Mouse (Mus musculus) E14TG2a.4 (cell line): Measurements from ENCODE around the gene Th.

Experiments used
- H3K27me3 ChIP-seq: 2 replicates; pipeline ENCODE4 v1.6.1; 2014; ENCODE audit warnings: low read length, control low read depth; ENCODE audit not compliant: insufficient read depth
- H3K36me3 ChIP-seq: 2 replicates; pipeline ENCODE4 v1.6.1; 2014; ENCODE audit warnings: low read length, control low read depth; ENCODE audit not compliant: insufficient read depth
- H3K4me1 ChIP-seq: replicated peaks from 2 replicates; pipeline ENCODE4 v1.6.1; 2014; ENCODE audit warnings: low read depth, low read length, control low read depth
- H3K4me3 ChIP-seq: replicated peaks from 2 replicates; pipeline ENCODE4 v1.5.1; 2014; ENCODE audit warnings: mild to moderate bottlenecking, low read length
- H3K9me3 ChIP-seq: 2 replicates; pipeline ENCODE4 v1.6.1; 2014; ENCODE audit warnings: low read length, control low read depth
- CTCF ChIP-seq: conservative IDR thresholded peaks from 2 replicates; pipeline ENCODE4 v1.5.1; 2014; ENCODE audit warnings: low read length
- NANOG ChIP-seq: IDR thresholded peaks from 2 replicates; pipeline ENCODE4 v1.6.1; 2014; ENCODE audit warnings: borderline replicate concordance, low read length, mixed read lengths
- POU5F1 ChIP-seq: IDR thresholded peaks from 2 replicates; pipeline ENCODE4 v1.6.1; 2014; ENCODE audit warnings: low read length, borderline replicate concordance

The Th gene

GRCm38 (mm10) chr7:142931028-142931427 lies at the start of gene Th:
Gene Th (minus strand): TSS chr7:142931128.
- H3K4me1 ChIP-seq: peaks cover 10% of the 10 kb centered on the region; the same call in 1 of the 2 replicates
- peaks cover 14% of the 10 kb centered on the region; the same call in 1 of the 2 replicates for H3K9me3 ChIP-seq
- H3K36me3 ChIP-seq: no peaks in the 10 kb centered on the region
- peaks cover 88% of the 10 kb centered on the region for H3K27me3 ChIP-seq
- no peak for TF ChIP-seq NANOG
- TF ChIP-seq POU5F1: no peak
- TF ChIP-seq CTCF: no peak
- H3K4me3 ChIP-seq: no peak within 1 kb of the TSS

DNA sequence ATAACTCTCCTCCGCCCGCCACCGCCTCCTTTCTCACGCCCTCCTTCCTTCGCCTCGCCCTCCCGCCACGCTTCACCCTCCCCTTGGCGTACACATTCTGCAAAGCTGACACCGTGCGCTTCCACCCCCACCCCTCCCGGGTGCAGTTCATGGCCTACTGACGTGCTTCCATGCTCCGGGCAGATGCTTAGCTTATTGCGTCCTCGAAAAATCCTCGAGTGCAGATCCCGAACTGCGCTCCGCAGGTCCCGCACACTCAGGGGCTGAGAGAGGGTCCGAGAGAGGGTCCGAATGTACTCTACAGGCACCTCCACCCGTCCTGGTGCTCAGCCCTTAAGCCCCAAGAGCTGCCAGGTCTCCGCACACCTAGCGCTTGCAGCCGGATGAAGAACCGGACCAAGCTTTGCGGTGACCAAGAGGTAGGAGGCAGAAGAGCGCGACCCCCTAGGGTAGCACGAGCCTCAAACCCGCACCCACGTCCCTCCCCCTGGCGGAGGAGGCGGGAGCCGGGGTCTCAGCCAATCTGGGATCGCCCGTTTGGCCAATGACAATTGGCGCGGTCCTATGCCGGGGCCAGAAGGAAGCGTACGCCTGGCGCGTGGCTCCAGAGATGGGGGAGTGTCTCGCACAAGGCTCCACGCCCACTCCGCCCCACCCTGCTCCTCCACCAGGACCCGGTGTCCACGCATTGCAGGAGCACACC lies 38.0 kb upstream of the Th start, which contains the start of gene Ascl2:
Ascl2 (minus strand) TSS at position 456 of the 703 bp plus-strand sequence.
- no peak for TF ChIP-seq NANOG
- peaks cover 7% of the 10 kb centered on the region; the same call in 1 of the 2 replicates for H3K36me3 ChIP-seq
- peaks cover 89% of the 10 kb centered on the region for H3K27me3 ChIP-seq
- H3K4me1 ChIP-seq: peaks cover 29% of the 10 kb centered on the region
- peaks cover 12% of the 10 kb centered on the region for H3K9me3 ChIP-seq
- peak within 1 kb of the TSS; percentile 79 for H3K4me3 ChIP-seq

DNA sequence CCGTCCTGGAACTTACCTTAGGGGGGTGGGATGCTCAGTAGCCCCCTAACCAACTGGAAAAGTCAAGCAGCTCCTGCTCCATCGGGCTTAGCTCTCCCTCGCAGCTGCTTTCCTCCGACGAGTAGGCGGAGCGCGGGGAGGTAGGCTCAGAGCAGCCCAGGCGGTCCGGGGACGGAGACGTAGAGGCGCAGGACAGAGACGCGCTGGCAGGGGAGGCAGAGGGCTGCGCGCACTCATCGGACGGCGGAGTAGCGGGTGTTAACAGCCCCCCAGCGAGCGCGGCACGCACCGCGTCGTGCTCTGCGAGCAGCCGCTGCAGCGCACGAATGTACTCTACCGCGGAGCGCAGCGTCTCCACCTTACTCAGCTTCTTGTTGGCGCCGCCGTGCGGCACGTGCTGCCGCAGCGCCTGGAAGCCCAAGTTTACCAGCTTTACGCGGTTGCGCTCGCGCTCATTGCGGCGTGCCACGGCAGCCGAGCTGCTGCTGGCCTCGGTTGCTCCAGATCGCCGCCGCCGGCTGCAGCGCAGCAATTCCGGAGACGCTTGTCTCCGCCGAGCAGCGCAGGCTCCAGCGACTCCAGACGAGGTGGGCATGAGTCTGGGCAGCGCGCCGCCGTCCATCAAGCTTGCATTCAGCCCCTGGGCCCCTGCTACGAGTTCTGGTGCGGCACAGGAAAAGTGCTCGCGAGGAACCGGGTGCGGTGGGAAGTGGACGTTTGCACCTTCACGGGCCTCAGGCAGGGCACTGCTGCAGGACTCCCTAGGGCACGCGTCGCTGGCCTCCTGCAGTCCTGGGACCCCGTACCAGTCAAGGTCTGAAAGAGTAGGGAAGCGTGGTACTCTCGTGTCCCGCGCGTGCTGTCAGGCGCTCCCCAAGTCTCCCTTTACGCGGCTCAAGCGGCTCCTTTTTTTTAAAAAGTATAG lies 37.2 kb upstream of the Th start:
- Histone ChIP-seq H3K27me3 (peaks cover 93% of the 10 kb centered on the region), H3K4me3 (peak overlapping the region; percentile 79)
- TF ChIP-seq POU5F1 (no peak), CTCF (no peak), NANOG (no peak)

GRCm38 (mm10) chr7:142967414-142967883 lies 36.5 kb upstream of the Th start:
- TF ChIP-seq CTCF (no peak), POU5F1 (no peak)
- Histone ChIP-seq H3K4me3 (peak overlapping the region; percentile 79), H3K9me3 (peaks cover 12% of the 10 kb centered on the region), H3K4me1 (peaks cover 29% of the 10 kb centered on the region), H3K27me3 (peaks cover 98% of the 10 kb centered on the region), H3K36me3 (peaks cover 7% of the 10 kb centered on the region; the same call in 1 of the 2 replicates)

More for the DNA sequence above, 37.2 kb upstream of the Th start:
- H3K36me3 ChIP-seq: peaks cover 7% of the 10 kb centered on the region; the same call in 1 of the 2 replicates
- peaks cover 29% of the 10 kb centered on the region for H3K4me1 ChIP-seq
- H3K9me3 ChIP-seq: peaks cover 12% of the 10 kb centered on the region

- Histone ChIP-seq H3K4me1 (peaks cover 24% of the 10 kb centered on the region), H3K4me3 (no peak overlapping the region), H3K36me3 (no peaks in the 10 kb centered on the region), H3K27me3 (peaks cover 61% of the 10 kb centered on the region), H3K9me3 (no peaks in the 10 kb centered on the region)
- TF ChIP-seq NANOG: no peak
- no peak for TF ChIP-seq CTCF
- TF ChIP-seq POU5F1: no peak
Observed at GRCm38 (mm10) chr7:142959752-142960151, 28.8 kb upstream of the Th start.

DNA sequence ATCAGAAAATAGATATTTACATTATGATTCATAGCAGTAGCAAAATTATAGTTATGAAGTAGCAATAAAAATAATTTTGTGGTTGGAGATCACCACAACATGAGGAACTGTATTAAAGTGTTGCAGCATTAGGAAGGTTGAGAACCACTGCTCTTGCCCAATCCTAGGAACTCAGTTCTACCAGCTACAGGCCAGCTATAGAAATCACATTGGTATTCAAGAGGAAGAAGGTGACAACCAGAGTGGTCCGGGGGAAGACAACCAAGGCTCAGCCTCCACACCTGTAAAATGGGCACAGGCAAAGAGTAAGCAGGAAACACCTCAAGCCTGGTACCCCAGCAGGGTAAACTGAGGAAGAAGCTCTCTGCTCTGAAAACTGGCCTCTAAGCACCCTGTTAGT lies 27.9 kb upstream of the Th start:
- TF ChIP-seq POU5F1: no peak
- TF ChIP-seq CTCF: no peak
- TF ChIP-seq NANOG: no peak
- Histone ChIP-seq H3K36me3 (no peaks in the 10 kb centered on the region), H3K4me3 (no peak overlapping the region), H3K4me1 (peaks cover 24% of the 10 kb centered on the region), H3K27me3 (peaks cover 52% of the 10 kb centered on the region), H3K9me3 (no peaks in the 10 kb centered on the region)

- Histone ChIP-seq H3K9me3 (no peaks in the 10 kb centered on the region), H3K4me1 (peaks cover 17% of the 10 kb centered on the region), H3K36me3 (no peaks in the 10 kb centered on the region), H3K4me3 (no peak overlapping the region), H3K27me3 (peaks cover 25% of the 10 kb centered on the region; the same call in 1 of the 2 replicates)
- TF ChIP-seq NANOG: no peak
- no peak for TF ChIP-seq CTCF
- no peak for TF ChIP-seq POU5F1
Observed at GRCm38 (mm10) chr7:142956018-142956417, 25.1 kb upstream of the Th start.

- Histone ChIP-seq H3K4me3 (no peak overlapping the region), H3K9me3 (peaks cover 17% of the 10 kb centered on the region), H3K4me1 (peaks cover 27% of the 10 kb centered on the region), H3K27me3 (peaks cover 25% of the 10 kb centered on the region), H3K36me3 (no peaks in the 10 kb centered on the region)
- TF ChIP-seq POU5F1: no peak
- no peak for TF ChIP-seq NANOG
- TF ChIP-seq CTCF: no peak
Observed at GRCm38 (mm10) chr7:142949568-142949967, 18.6 kb upstream of the Th start.

GRCm38 (mm10) chr7:142937631-142938030 lies 6.7 kb upstream of the Th start:
- TF ChIP-seq POU5F1 (no peak), CTCF (no peak), NANOG (no peak)
- Histone ChIP-seq H3K4me1 (peaks cover 26% of the 10 kb centered on the region), H3K9me3 (0 out of 2 replicates have a peak, but pooled peaks cover 6% of the 10 kb centered on the region), H3K4me3 (no peak overlapping the region), H3K27me3 (peaks cover 41% of the 10 kb centered on the region), H3K36me3 (no peaks in the 10 kb centered on the region)
